Mouse (Mus musculus) R1 (cell line): Measurements from ENCODE around the gene Hspb2.

ENCODE experiments used
- DNase-seq: peaks from one replicate; pipeline ENCODE4 v3.0.0-alpha.2; 2018; ENCODE audit warnings: low read depth, low spot score

Hspb2 gene

GRCm38 (mm10) chr9:50714188-50714587 lies 38.0 kb downstream of the Hspb2 start:
- DNase-seq: no peak

GRCm38 (mm10) chr9:50711337-50711736 lies 40.8 kb downstream of the Hspb2 start:
- no peak for DNase-seq

DNA sequence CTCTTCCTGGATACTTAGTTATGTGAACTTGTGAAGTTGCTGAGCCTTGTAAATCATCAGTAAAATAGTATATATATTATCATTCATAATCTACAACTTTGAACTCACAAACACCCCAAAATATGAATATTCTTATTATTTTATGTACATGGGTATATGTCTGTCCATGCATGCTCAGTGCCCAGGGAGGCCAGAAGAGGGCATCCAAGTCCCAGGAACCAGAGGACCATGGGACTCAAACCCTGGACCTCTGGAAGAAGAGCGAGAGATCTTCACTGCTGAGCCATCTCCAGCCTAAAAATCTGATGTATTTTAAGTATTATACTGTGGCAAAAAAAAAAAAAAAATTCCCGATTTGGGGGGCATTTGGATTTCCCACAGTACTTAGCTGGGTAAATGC lies 43.0 kb downstream of the Hspb2 start:
- peak; percentile 40 for DNase-seq

- no peak for DNase-seq
Observed at GRCm38 (mm10) chr9:50704907-50705306, 47.2 kb downstream of the Hspb2 start.
